Mouse (Mus musculus): ENCODE measurements at regions not wholly inside any gene's neighbourhood (a gene's known extent, or its start where the extent isn't known, plus 50 kb on each side); places are given as distances from the start of the nearest gene placed in this dataset.
A peak's percentile ranks its signal among the peaks of the same experiment; 100 is the strongest.

- DNase-seq (ENCODE audit: low read depth), result no peak
Measured at GRCm38 (mm10) chr13:6178362-6179070, 317.2 kb downstream of the Klf6 start.

GRCm38 (mm10) chr13:6189133-6189532, 327.9 kb downstream of the Klf6 start:
- DNase-seq (ENCODE audit: low read depth), result no peak

- DNase-seq (ENCODE audit: low read depth), result no peak
Measured at GRCm38 (mm10) chr13:6189566-6189965, 328.3 kb downstream of the Klf6 start.

- DNase-seq (ENCODE audit: low read depth), result no peak
Measured at GRCm38 (mm10) chr13:6191186-6191914, 330.1 kb downstream of the Klf6 start.

GRCm38 (mm10) chr13:6191915-6192295, 330.6 kb downstream of the Klf6 start:
- peak; percentile 86 for DNase-seq (ENCODE audit: low read depth)

- DNase-seq (ENCODE audit: low read depth), result no peak
Measured at GRCm38 (mm10) chr13:6196690-6197089, 335.4 kb downstream of the Klf6 start.

- DNase-seq (ENCODE audit: low read depth), result no peak
Measured at GRCm38 (mm10) chr13:6199107-6199506, 337.8 kb downstream of the Klf6 start.

GRCm38 (mm10) chr13:6201516-6201915, 340.2 kb downstream of the Klf6 start:
- no peak for DNase-seq (ENCODE audit: low read depth)

GRCm38 (mm10) chr13:6204801-6205200, 343.1 kb upstream of the Pitrm1 start:
- no peak for DNase-seq (ENCODE audit: low read depth)

GRCm38 (mm10) chr13:6212550-6212949, 335.4 kb upstream of the Pitrm1 start:
- DNase-seq (ENCODE audit: low read depth), result no peak

- no peak for DNase-seq (ENCODE audit: low read depth)
Measured at GRCm38 (mm10) chr13:6214189-6214588, 333.8 kb upstream of the Pitrm1 start.

- no peak for DNase-seq (ENCODE audit: low read depth)
Measured at GRCm38 (mm10) chr13:6226087-6226643, 321.8 kb upstream of the Pitrm1 start.

- no peak for DNase-seq (ENCODE audit: low read depth)
Measured at GRCm38 (mm10) chr13:6228278-6228677, 319.7 kb upstream of the Pitrm1 start.

GRCm38 (mm10) chr13:6235394-6235793, 312.6 kb upstream of the Pitrm1 start:
- DNase-seq (ENCODE audit: low read depth), result no peak

- no peak for DNase-seq (ENCODE audit: low read depth)
Measured at GRCm38 (mm10) chr13:6236503-6236902, 311.4 kb upstream of the Pitrm1 start.

GRCm38 (mm10) chr13:6237201-6237600, 310.7 kb upstream of the Pitrm1 start:
- no peak for DNase-seq (ENCODE audit: low read depth)

GRCm38 (mm10) chr13:6240855-6241254, 307.1 kb upstream of the Pitrm1 start:
- no peak for DNase-seq (ENCODE audit: low read depth)

GRCm38 (mm10) chr13:6241472-6242123, 306.4 kb upstream of the Pitrm1 start:
- DNase-seq (ENCODE audit: low read depth), result no peak

- no peak for DNase-seq (ENCODE audit: low read depth)
Measured at GRCm38 (mm10) chr13:6250106-6250505, 297.8 kb upstream of the Pitrm1 start.

GRCm38 (mm10) chr13:6251025-6251862, 296.7 kb upstream of the Pitrm1 start:
- no peak for DNase-seq (ENCODE audit: low read depth)

- no peak for DNase-seq (ENCODE audit: low read depth)
Measured at GRCm38 (mm10) chr13:6252100-6252499, 295.8 kb upstream of the Pitrm1 start.

GRCm38 (mm10) chr13:6255303-6255702, 292.6 kb upstream of the Pitrm1 start:
- no peak for DNase-seq (ENCODE audit: low read depth)

All from NIH3T3 (cell line).